Mouse (Mus musculus): ENCODE results near the gene Ccdc173. TPM values are rescaled to one million over a fixed set of nuclear protein-coding genes. Genes with fewer than 3 reads are reported as not detected.

Gene Ccdc173
- polyA plus RNA-seq (2012; rRNA removed) = 19.2 and 19.9 TPM in 2 replicates

GRCm38 (mm10) chr2:69789429-69790069 lies at the start of gene Ccdc173, which contains the start of gene Phospho2:
Gene Ccdc173, minus strand, starts transcription at chr2:69789575.
Gene Phospho2, plus strand, starts transcription at chr2:69789623.
- H3K27me3 ChIP-seq (ENCODE audit: control insufficient read depth, insufficient read depth, low read length) = no peaks in the 10 kb centered on the region
- TF ChIP-seq CTCF (IDR thresholded peaks at IDR 0.05; ENCODE audit: control insufficient read depth, insufficient read depth, insufficient replicate concordance, low read depth, low read length) = no peak
- TF ChIP-seq POLR2A (IDR thresholded peaks at IDR 0.05; ENCODE audit: control insufficient read depth, low read depth, low read length) = peak; percentile 98
- H3K27ac ChIP-seq (ENCODE audit: control insufficient read depth, insufficient read depth, low read depth, low read length) = peak within 1 kb of the TSS; percentile 99
- H3K4me3 ChIP-seq (ENCODE audit: control insufficient read depth, low read depth, low read length) = peak within 1 kb of the TSS; percentile 89
- H3K36me3 ChIP-seq (ENCODE audit: control insufficient read depth, insufficient read depth, low read length) = peaks cover 3% of the 10 kb centered on the region
- H3K4me1 ChIP-seq (ENCODE audit: control insufficient read depth, insufficient read depth, low read length) = peaks cover 2% of the 10 kb centered on the region

DNA sequence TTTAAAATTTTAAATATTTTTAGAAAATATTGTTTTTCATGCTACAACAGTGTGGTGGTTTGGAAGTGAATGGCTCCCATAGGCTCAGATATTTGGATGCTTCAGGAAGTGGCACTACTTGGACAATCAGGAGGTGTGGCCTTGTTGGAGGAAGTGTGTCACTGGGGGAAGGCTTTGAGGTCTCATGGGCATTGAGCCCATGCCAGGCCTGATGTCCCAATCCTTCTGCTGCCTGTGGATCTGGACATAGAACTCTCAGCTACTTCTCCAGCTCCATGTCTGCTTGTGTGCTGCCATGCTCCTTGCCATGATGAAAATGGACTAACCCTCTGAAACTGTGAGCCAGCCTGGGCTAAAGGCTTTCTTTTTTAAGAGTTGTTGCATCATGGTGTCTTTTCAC lies 49.3 kb upstream of the Ccdc173 start:
- H3K4me1 ChIP-seq (ENCODE audit: control insufficient read depth, insufficient read depth, low read length) = no peaks in the 10 kb centered on the region
- H3K36me3 ChIP-seq (ENCODE audit: control insufficient read depth, insufficient read depth, low read length) = no peaks in the 10 kb centered on the region
- no peaks in the 10 kb centered on the region for H3K27me3 ChIP-seq (ENCODE audit: control insufficient read depth, insufficient read depth, low read length)
- H3K27ac ChIP-seq (ENCODE audit: control insufficient read depth, insufficient read depth, low read depth, low read length) = no peak overlapping the region
- TF ChIP-seq POLR2A (IDR thresholded peaks at IDR 0.05; ENCODE audit: control insufficient read depth, low read depth, low read length) (no peak), CTCF (IDR thresholded peaks at IDR 0.05; ENCODE audit: control insufficient read depth, insufficient read depth, insufficient replicate concordance, low read depth, low read length) (no peak)
- H3K4me3 ChIP-seq (ENCODE audit: control insufficient read depth, low read depth, low read length) = no peak overlapping the region

GRCm38 (mm10) chr2:69837996-69838395 lies 48.6 kb upstream of the Ccdc173 start:
- Histone ChIP-seq H3K4me1 (ENCODE audit: control insufficient read depth, insufficient read depth, low read length) (no peaks in the 10 kb centered on the region), H3K4me3 (ENCODE audit: control insufficient read depth, low read depth, low read length) (no peak overlapping the region), H3K36me3 (ENCODE audit: control insufficient read depth, insufficient read depth, low read length) (no peaks in the 10 kb centered on the region), H3K27ac (ENCODE audit: control insufficient read depth, insufficient read depth, low read depth, low read length) (no peak overlapping the region), H3K27me3 (ENCODE audit: control insufficient read depth, insufficient read depth, low read length) (no peaks in the 10 kb centered on the region)
- TF ChIP-seq CTCF (IDR thresholded peaks at IDR 0.05; ENCODE audit: control insufficient read depth, insufficient read depth, insufficient replicate concordance, low read depth, low read length) (peak; percentile 36; the same call in 1 of the 2 replicates), POLR2A (IDR thresholded peaks at IDR 0.05; ENCODE audit: control insufficient read depth, low read depth, low read length) (no peak)

- no peak overlapping the region for H3K4me3 ChIP-seq (ENCODE audit: control insufficient read depth, low read depth, low read length)
- H3K27ac ChIP-seq (ENCODE audit: control insufficient read depth, insufficient read depth, low read depth, low read length) = no peak overlapping the region
- H3K27me3 ChIP-seq (ENCODE audit: control insufficient read depth, insufficient read depth, low read length) = no peaks in the 10 kb centered on the region
- H3K36me3 ChIP-seq (ENCODE audit: control insufficient read depth, insufficient read depth, low read length) = no peaks in the 10 kb centered on the region
- no peak for TF ChIP-seq CTCF (IDR thresholded peaks at IDR 0.05; ENCODE audit: control insufficient read depth, insufficient read depth, insufficient replicate concordance, low read depth, low read length)
- TF ChIP-seq POLR2A (IDR thresholded peaks at IDR 0.05; ENCODE audit: control insufficient read depth, low read depth, low read length) = no peak
- H3K4me1 ChIP-seq (ENCODE audit: control insufficient read depth, insufficient read depth, low read length) = no peaks in the 10 kb centered on the region
Measured at GRCm38 (mm10) chr2:69837244-69837967, 48.0 kb upstream of the Ccdc173 start.

DNA sequence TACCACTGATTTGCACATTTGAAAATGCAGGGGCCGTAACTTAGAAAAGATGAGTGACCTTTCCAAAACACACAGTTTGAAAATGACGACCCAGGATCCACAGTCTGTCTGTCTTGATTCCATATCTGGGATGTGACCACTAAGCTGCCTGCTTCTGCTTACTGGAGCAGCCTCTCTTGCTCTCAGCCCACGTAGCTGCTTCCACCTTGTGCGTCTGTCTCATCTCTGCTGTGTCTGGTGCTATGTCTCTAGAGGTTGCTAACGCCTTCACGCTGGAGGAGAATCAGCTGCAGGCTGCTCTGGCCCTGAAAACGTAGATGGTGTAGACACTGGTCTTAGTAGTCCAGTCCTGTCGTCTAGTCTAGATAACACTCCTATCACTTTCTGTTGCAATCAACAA lies 40.7 kb upstream of the Ccdc173 start:
- Histone ChIP-seq H3K27me3 (ENCODE audit: control insufficient read depth, insufficient read depth, low read length) (no peaks in the 10 kb centered on the region), H3K36me3 (ENCODE audit: control insufficient read depth, insufficient read depth, low read length) (no peaks in the 10 kb centered on the region), H3K4me3 (ENCODE audit: control insufficient read depth, low read depth, low read length) (no peak overlapping the region), H3K27ac (ENCODE audit: control insufficient read depth, insufficient read depth, low read depth, low read length) (no peak overlapping the region), H3K4me1 (ENCODE audit: control insufficient read depth, insufficient read depth, low read length) (no peaks in the 10 kb centered on the region)
- TF ChIP-seq CTCF (IDR thresholded peaks at IDR 0.05; ENCODE audit: control insufficient read depth, insufficient read depth, insufficient replicate concordance, low read depth, low read length) = no peak
- no peak for TF ChIP-seq POLR2A (IDR thresholded peaks at IDR 0.05; ENCODE audit: control insufficient read depth, low read depth, low read length)

DNA sequence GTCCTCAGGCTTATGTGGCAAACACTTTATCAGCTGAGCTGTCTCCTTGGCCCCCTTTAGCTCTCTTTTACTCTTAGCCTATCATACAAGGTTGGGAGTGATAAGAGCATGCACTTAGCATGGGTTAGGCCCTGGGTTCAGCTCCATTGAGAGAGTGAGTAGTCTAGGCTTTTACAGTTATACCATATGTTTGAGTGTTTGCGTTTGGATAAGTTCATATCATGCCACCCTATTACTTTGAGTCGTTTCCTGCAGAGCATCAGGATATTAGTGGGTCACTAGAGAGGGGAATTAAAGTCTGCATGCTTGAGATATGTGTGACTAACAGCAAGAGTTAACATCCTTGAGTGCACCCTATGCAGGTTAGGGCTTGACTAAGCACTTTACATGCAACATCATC lies 40.3 kb upstream of the Ccdc173 start:
- no peaks in the 10 kb centered on the region for H3K27me3 ChIP-seq (ENCODE audit: control insufficient read depth, insufficient read depth, low read length)
- no peaks in the 10 kb centered on the region for H3K36me3 ChIP-seq (ENCODE audit: control insufficient read depth, insufficient read depth, low read length)
- no peak overlapping the region for H3K27ac ChIP-seq (ENCODE audit: control insufficient read depth, insufficient read depth, low read depth, low read length)
- TF ChIP-seq CTCF (IDR thresholded peaks at IDR 0.05; ENCODE audit: control insufficient read depth, insufficient read depth, insufficient replicate concordance, low read depth, low read length) = no peak
- no peak for TF ChIP-seq POLR2A (IDR thresholded peaks at IDR 0.05; ENCODE audit: control insufficient read depth, low read depth, low read length)
- H3K4me1 ChIP-seq (ENCODE audit: control insufficient read depth, insufficient read depth, low read length) = no peaks in the 10 kb centered on the region
- no peak overlapping the region for H3K4me3 ChIP-seq (ENCODE audit: control insufficient read depth, low read depth, low read length)

- Histone ChIP-seq H3K27me3 (ENCODE audit: control insufficient read depth, insufficient read depth, low read length) (no peaks in the 10 kb centered on the region), H3K4me3 (ENCODE audit: control insufficient read depth, low read depth, low read length) (no peak overlapping the region), H3K36me3 (ENCODE audit: control insufficient read depth, insufficient read depth, low read length) (no peaks in the 10 kb centered on the region), H3K27ac (ENCODE audit: control insufficient read depth, insufficient read depth, low read depth, low read length) (no peak overlapping the region), H3K4me1 (ENCODE audit: control insufficient read depth, insufficient read depth, low read length) (peaks cover 3% of the 10 kb centered on the region)
- TF ChIP-seq POLR2A (IDR thresholded peaks at IDR 0.05; ENCODE audit: control insufficient read depth, low read depth, low read length) (no peak), CTCF (IDR thresholded peaks at IDR 0.05; ENCODE audit: control insufficient read depth, insufficient read depth, insufficient replicate concordance, low read depth, low read length) (no peak)
Measured at GRCm38 (mm10) chr2:69828031-69828430, 38.7 kb upstream of the Ccdc173 start.
